Mouse (Mus musculus) megakaryocyte-erythroid progenitor cell, adult 5 weeks (primary cell): Measurements from ENCODE around the gene Zfp114. TPM values are rescaled to one million over a fixed set of nuclear protein-coding genes. Genes with fewer than 3 reads are reported as not detected.

Experiments
- polyA plus RNA-seq: library from polyadenylated mRNA; stranded (reverse); fragments of >175 nt; gene quantifications from 2 replicates; pipeline ENCODE4 v1.2.3, GENCODE M21; 2012

Gene Zfp114
- polyA plus RNA-seq, result 0.26 and 0.74 TPM in 2 replicates

GRCm38 (mm10) chr7:24174618-24175336 lies at the start of gene Zfp114:
Gene Zfp114, plus strand, starts transcription at chr7:24175060.

GRCm38 (mm10) chr7:24133996-24134828 lies 40.6 kb upstream of the Zfp114 start, which contains the start of gene Zfp235:
Gene Zfp235, plus strand, starts transcription at chr7:24134169.

GRCm38 (mm10) chr7:24211343-24211742 lies 36.5 kb downstream of the Zfp114 start, which contains the start of gene Zfp111:
Gene Zfp111, minus strand, starts transcription at chr7:24211443.

Other genes with a start within 250 kb of the Zfp114 start
- gene Vmn1r179, start 248.1 kb upstream of the Zfp114 start, polyA plus RNA-seq, result not detected in 2 replicates
- gene Vmn1r180, start 224.4 kb upstream of the Zfp114 start, polyA plus RNA-seq, result not detected in 2 replicates
- gene Vmn1r181, start 200.4 kb upstream of the Zfp114 start, polyA plus RNA-seq, result not detected in 2 replicates
- not detected in 2 replicates for gene V1rd19, start 173.4 kb upstream of the Zfp114 start, polyA plus RNA-seq
- not detected in 2 replicates for gene Vmn1r183, start 121.8 kb upstream of the Zfp114 start, polyA plus RNA-seq
- 16.8 and 17.1 TPM in 2 replicates for gene Zfp180, start 93.1 kb upstream of the Zfp114 start, polyA plus RNA-seq
- 0.06 and 0.25 TPM in 2 replicates for gene Zfp112, start 62.7 kb upstream of the Zfp114 start, polyA plus RNA-seq
- gene Zfp235, start 40.9 kb upstream of the Zfp114 start, polyA plus RNA-seq, result 0.47 and 1.2 TPM in 2 replicates
- 0.26 and 1.1 TPM in 2 replicates for gene Zfp111, start 36.4 kb downstream of the Zfp114 start, polyA plus RNA-seq
- gene Zfp109, start 62.5 kb downstream of the Zfp114 start, polyA plus RNA-seq, result 0.51 and 0.73 TPM in 2 replicates
- 0.15 and 0.21 TPM in 2 replicates for gene Zfp108, start 79.7 kb downstream of the Zfp114 start, polyA plus RNA-seq
- gene Zfp93, start 95.4 kb downstream of the Zfp114 start, polyA plus RNA-seq, result 0.35 and 0.41 TPM in 2 replicates
- gene Zfp61, start 126.2 kb downstream of the Zfp114 start, polyA plus RNA-seq, result 4.5 and 5.6 TPM in 2 replicates
- 0.79 and 0.80 TPM in 2 replicates for gene Zfp94, start 141.6 kb downstream of the Zfp114 start, polyA plus RNA-seq
- gene Tescl, start 158.9 kb downstream of the Zfp114 start, polyA plus RNA-seq, result 0.31 TPM in 1 of 2 replicates, not detected in the other
- gene Lypd5, start 174.1 kb downstream of the Zfp114 start, polyA plus RNA-seq, result not detected in 2 replicates
- gene Kcnn4, start 195.2 kb downstream of the Zfp114 start, polyA plus RNA-seq, result 116 and 139 TPM in 2 replicates
- 121 and 122 TPM in 2 replicates for gene Smg9, start 224.6 kb downstream of the Zfp114 start, polyA plus RNA-seq